Mouse (Mus musculus): ENCODE measurements around the gene Shroom3.

DNA sequence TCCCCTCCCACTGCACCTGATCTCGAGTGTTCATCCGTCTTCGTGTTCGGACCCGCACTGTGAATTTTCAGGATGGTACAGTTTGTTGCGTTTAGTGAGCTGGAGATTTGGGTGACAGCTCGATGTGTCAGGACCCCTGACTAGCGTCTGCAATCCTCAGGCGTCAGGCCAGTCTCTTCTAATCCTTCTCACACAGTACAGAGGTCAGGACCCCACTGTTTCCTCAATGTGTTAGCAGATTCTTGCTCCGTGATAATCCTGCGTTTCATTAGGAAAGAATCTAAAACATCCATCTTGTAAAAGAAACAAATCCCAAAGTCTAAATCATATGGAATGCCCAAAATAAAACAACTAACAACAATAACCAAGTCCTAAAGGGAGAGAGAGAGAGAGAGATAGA is 18.5 kb downstream of the Shroom3 start:
- TF ChIP-seq POLR2A (IDR thresholded peaks at IDR 0.05; ENCODE audit: borderline replicate concordance, low read depth, low read length) (no peak), CTCF (IDR thresholded peaks at IDR 0.05; ENCODE audit: low read depth, low read length) (no peak)

All from bone marrow macrophage, adult 2 months (primary cell).